Mouse (Mus musculus) liver, adult 2 months (tissue): Measurements from ENCODE around the gene Secisbp2l. TPM values are rescaled to one million over a fixed set of nuclear protein-coding genes. Genes with fewer than 3 reads are reported as not detected.
A peak's percentile ranks its signal among the peaks of the same experiment; 100 is the strongest.

Experiments
- DNase-seq: peaks from one replicate; pipeline ENCODE4 v3.0.0-alpha.2; 2011; ENCODE audit warnings: low read depth, low spot score; ENCODE audit errors: extremely low read depth
- H3K27ac ChIP-seq: fragments of 200-500 bp; replicated peaks from 2 replicates; pipeline ENCODE4 v1.5.1; 2012; ENCODE audit warnings: low read depth, mild to moderate bottlenecking, control low read depth, inconsistent platforms, low read length; ENCODE audit not compliant: insufficient read depth
- H3K27me3 ChIP-seq: fragments of 200-500 bp; 2 replicates; pipeline ENCODE4 v1.6.1; 2012; ENCODE audit warnings: mild to moderate bottlenecking, moderate library complexity, low read length, inconsistent platforms; ENCODE audit not compliant: control insufficient read depth, insufficient read depth
- H3K36me3 ChIP-seq: fragments of 200-500 bp; 2 replicates; pipeline ENCODE4 v1.6.1; 2012; ENCODE audit warnings: low read length, inconsistent platforms; ENCODE audit not compliant: control insufficient read depth, insufficient read depth
- H3K4me1 ChIP-seq: fragments of 200-500 bp; 2 replicates; pipeline ENCODE4 v1.6.1; 2011; ENCODE audit warnings: low read length; ENCODE audit not compliant: control insufficient read depth, insufficient read depth
- H3K4me3 ChIP-seq: fragments of 200-500 bp; 2 replicates; pipeline ENCODE4 v1.5.1; 2011; ENCODE audit warnings: low read depth, mild to moderate bottlenecking, control low read depth, low read length, moderate library complexity; ENCODE audit not compliant: insufficient read depth
- H3K79me2 ChIP-seq: fragments of 200-500 bp; 2 replicates; pipeline ENCODE4 v1.6.1; 2012; ENCODE audit warnings: inconsistent platforms, mild to moderate bottlenecking, low read length, moderate library complexity; ENCODE audit not compliant: control insufficient read depth, insufficient read depth
- H3K9ac ChIP-seq: fragments of 200-500 bp; 2 replicates; pipeline ENCODE4 v1.6.1; 2012; ENCODE audit warnings: low read depth, mild to moderate bottlenecking, control low read depth, inconsistent platforms, low read length
- CTCF ChIP-seq: fragments of 200-500 bp; IDR thresholded peaks from 2 replicates; pipeline ENCODE4 v1.5.1; 2011; ENCODE audit warnings: low read depth, low read length, control low read depth
- POLR2A ChIP-seq: fragments of 200-500 bp; IDR thresholded peaks from 2 replicates; pipeline ENCODE4 v1.6.1; 2011; ENCODE audit warnings: low read length, control low read depth; ENCODE audit not compliant: insufficient read depth; ENCODE audit errors: extremely low read depth
- WGBS: fragments of 180-500 bp; shearing (Covaris S2); methylation state at CpG from one replicate; pipeline ENCODE4 v1.1.7; 2018; 5-methylcytosine and 5-hydroxymethylcytosine counted together
- polyA plus RNA-seq: library from polyadenylated mRNA; depleted of rRNA; stranded (reverse); fragments of >200 nt; gene quantifications from 2 replicates; pipeline ENCODE4 v1.2.3, GENCODE M21; 2012
- total RNA-seq: library from RNA; depleted of rRNA; stranded (reverse); fragments of >200 nt; gene quantifications from 2 replicates; pipeline ENCODE4 v1.2.3, GENCODE M21; 2014

Secisbp2l gene
- total and polyA plus RNA-seq, 2 experiments: 8.0 to 26.0 TPM

GRCm38 (mm10) chr2:125723408-125724085, 59.1 kb downstream of the Secisbp2l start:
- peaks cover 1% of the 10 kb centered on the region; the same call in 1 of the 2 replicates for H3K4me1 ChIP-seq
- H3K27me3 ChIP-seq: peaks cover 7% of the 10 kb centered on the region
- H3K27ac ChIP-seq: no peak overlapping the region
- no peak overlapping the region for H3K9ac ChIP-seq
- H3K36me3 ChIP-seq: no peaks in the 10 kb centered on the region
- 3% methylated on average over 34 of the region's 34 CpGs for WGBS
- 0 out of 2 replicates have a peak, but pooled peaks have one; percentile 24 for TF ChIP-seq CTCF
- TF ChIP-seq POLR2A: no peak
- DNase-seq: no peak
- no peaks in the 10 kb centered on the region for H3K79me2 ChIP-seq
- H3K4me3 ChIP-seq: peak overlapping the region; percentile 10; the same call in 1 of the 2 replicates

- WGBS: 14% methylated on average over 18 of the region's 18 CpGs
- Histone ChIP-seq H3K9ac (no peak overlapping the region), H3K79me2 (no peaks in the 10 kb centered on the region), H3K27me3 (peaks cover 7% of the 10 kb centered on the region), H3K27ac (no peak overlapping the region), H3K4me3 (no peak overlapping the region; the same call in 1 of the 2 replicates), H3K4me1 (peaks cover 1% of the 10 kb centered on the region; the same call in 1 of the 2 replicates), H3K36me3 (no peaks in the 10 kb centered on the region)
- no peak for DNase-seq
- TF ChIP-seq POLR2A: no peak
- TF ChIP-seq CTCF: no peak
These were observed 59.6 kb downstream of the Secisbp2l start for GRCm38 (mm10) chr2:125723086-125723407.

- no peak overlapping the region for H3K9ac ChIP-seq
- no peaks in the 10 kb centered on the region for H3K79me2 ChIP-seq
- no peaks in the 10 kb centered on the region for H3K4me1 ChIP-seq
- H3K27ac ChIP-seq: no peak overlapping the region
- no peaks in the 10 kb centered on the region; the same call in 1 of the 2 replicates for H3K27me3 ChIP-seq
- H3K4me3 ChIP-seq: no peak overlapping the region
- no peak for TF ChIP-seq POLR2A
- no peak for TF ChIP-seq CTCF
- DNase-seq: no peak
- H3K36me3 ChIP-seq: no peaks in the 10 kb centered on the region
- 88% methylated on average over 8 of the region's 8 CpGs for WGBS
These were observed 66.1 kb downstream of the Secisbp2l start for GRCm38 (mm10) chr2:125716599-125716998.

- Histone ChIP-seq H3K27me3 (no peaks in the 10 kb centered on the region), H3K4me1 (no peaks in the 10 kb centered on the region), H3K36me3 (no peaks in the 10 kb centered on the region), H3K27ac (no peak overlapping the region), H3K9ac (no peak overlapping the region), H3K4me3 (no peak overlapping the region), H3K79me2 (no peaks in the 10 kb centered on the region)
- TF ChIP-seq POLR2A: no peak
- TF ChIP-seq CTCF: no peak
- no peak for DNase-seq
- 72% methylated on average over 5 of the region's 5 CpGs for WGBS
These were observed 76.2 kb downstream of the Secisbp2l start for GRCm38 (mm10) chr2:125706510-125706921.

GRCm38 (mm10) chr2:125704907-125705631, 77.6 kb downstream of the Secisbp2l start:
- no peak for DNase-seq
- TF ChIP-seq CTCF: no peak
- no peak for TF ChIP-seq POLR2A
- Histone ChIP-seq H3K79me2 (no peaks in the 10 kb centered on the region), H3K4me3 (no peak overlapping the region), H3K27ac (no peak overlapping the region), H3K36me3 (no peaks in the 10 kb centered on the region), H3K9ac (no peak overlapping the region), H3K27me3 (no peaks in the 10 kb centered on the region), H3K4me1 (no peaks in the 10 kb centered on the region)
- 82% methylated on average over 12 of the region's 12 CpGs for WGBS

GRCm38 (mm10) chr2:125702851-125703250, 79.8 kb downstream of the Secisbp2l start:
- Histone ChIP-seq H3K27ac (no peak overlapping the region), H3K9ac (no peak overlapping the region), H3K36me3 (no peaks in the 10 kb centered on the region), H3K79me2 (no peaks in the 10 kb centered on the region), H3K27me3 (no peaks in the 10 kb centered on the region), H3K4me1 (no peaks in the 10 kb centered on the region), H3K4me3 (no peak overlapping the region)
- TF ChIP-seq POLR2A (no peak), CTCF (no peak)
- 86% methylated on average over 2 of the region's 2 CpGs for WGBS
- DNase-seq: no peak
